Mouse (Mus musculus) c-Kit-positive CD71-positive TER-119-negative erythroid progenitor cells, embryonic 14.5 days (primary cell): ENCODE measurements at regions not wholly inside any gene's neighbourhood (a gene's known extent, or its start where the extent isn't known, plus 50 kb on each side); places are given as distances from the start of the nearest gene placed in this dataset.

Experiments used
- DNase-seq: peaks from one replicate; pipeline ENCODE4 v3.0.0-alpha.2; 2013; ENCODE audit warnings: low read depth

DNA sequence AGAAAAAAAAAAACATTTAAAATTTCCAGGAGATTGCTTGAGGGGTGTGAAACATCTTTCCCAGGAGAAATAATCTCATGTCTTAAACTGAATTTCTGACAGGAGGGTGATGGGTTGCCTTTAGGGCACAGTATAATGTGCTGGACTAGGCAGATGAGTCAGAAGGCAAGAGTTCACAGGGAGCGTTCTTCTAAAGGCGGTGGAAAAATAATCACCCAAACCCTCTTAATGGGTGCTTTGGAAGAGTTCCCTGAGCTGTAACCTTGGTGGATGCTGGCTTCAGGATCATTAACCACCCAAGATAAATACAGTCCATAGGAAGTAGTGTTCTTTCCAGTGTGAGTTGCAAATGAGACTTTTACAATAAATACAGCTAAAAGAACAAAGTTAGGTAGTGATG, 378.8 kb downstream of the Fam198b start:
- DNase-seq: no peak

DNA sequence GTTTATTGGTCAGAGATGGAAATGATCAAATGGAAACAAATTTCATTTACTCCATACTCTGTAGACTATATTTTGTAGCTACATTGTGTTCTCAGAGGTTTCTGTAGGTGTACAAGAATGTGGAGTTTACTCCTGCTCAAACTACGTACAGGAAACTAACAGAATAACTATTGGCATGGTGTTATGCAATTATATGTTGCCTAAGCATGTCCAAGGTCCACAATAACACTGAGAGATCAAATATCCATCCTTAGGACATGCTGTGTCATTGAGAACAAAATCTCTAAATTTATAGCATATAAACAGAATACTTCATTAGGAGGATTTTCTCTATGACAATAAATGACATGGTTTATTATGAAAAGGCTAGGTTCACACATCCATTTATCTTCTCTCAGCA, 400.3 kb downstream of the Fam198b start:
- no peak for DNase-seq

DNA sequence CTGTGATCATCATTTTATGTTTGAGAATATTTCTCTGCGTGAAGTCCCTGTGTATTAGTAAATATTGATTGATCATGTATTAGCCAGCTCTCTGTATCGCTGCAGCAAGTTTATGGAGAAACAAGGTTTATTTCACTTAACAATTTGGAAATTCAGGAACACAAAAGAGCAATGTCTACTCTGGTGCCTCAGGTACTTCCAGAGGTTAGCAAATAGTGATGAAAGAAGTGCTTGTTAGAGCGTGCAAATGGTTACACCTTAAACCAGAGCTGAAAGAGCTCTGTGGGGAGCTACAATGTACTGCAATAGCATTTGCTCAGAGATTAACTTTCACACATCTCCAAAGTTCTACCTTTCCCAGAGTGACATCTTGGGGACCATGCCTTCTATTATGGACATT, 400.9 kb downstream of the Fam198b start:
- DNase-seq: no peak

DNA sequence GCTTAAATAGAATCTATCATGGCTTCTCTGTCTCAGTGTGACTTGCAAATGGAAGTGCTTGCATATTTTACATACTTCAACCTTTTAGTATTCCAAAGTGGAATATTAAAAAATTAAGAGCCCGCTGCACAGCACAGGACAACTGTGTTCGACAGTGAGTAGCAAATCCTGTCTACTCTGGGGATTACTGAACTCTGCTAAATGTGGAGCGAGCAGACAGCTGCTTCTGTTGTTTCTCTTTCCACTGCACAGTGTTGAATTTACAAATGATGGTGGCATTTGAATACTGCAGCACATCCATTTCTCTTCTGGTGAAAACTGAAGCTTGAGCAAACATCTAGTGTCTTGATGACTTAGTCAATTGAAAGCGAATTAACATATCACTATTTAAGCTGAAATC, 409.2 kb downstream of the Fam198b start:
- no peak for DNase-seq

DNA sequence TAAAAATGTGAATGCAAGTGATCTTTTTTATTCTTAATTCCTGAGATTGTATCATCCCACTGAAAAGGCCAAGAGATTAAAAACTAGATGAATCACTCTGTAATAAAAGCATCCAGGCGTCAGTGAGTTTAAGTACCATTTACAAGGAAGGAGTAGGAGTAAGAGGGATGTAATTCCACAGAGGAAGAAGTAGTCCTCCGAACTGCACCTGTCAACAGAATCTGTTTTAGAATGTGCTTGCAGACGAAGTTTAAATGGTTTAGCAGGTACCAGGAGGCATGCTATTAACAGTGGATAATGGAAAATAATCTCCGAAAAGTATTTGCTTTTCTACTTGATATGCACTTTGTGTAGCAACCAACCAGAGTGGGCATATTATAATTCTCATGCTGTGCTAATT, 423.3 kb downstream of the Fam198b start:
- no peak for DNase-seq

DNA sequence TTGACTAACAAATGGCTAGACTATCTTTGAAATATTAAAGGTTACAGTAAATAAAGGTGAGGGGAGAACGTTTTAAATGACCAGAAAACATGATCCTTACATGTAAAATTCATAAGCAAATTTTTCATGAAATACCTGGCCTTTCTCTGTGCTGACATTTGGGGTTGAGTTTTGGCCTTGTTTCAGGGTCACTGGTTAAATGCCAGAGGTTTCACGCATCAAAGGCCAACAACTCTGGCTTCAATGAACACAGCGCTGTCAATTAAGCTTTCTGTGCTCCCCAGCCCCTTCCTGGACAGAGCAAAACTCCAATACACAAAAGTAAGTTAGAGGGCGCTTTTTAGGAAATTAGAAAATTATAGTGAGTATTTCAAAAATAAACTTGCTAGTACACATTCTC, 425.6 kb downstream of the Fam198b start:
- no peak for DNase-seq

DNA sequence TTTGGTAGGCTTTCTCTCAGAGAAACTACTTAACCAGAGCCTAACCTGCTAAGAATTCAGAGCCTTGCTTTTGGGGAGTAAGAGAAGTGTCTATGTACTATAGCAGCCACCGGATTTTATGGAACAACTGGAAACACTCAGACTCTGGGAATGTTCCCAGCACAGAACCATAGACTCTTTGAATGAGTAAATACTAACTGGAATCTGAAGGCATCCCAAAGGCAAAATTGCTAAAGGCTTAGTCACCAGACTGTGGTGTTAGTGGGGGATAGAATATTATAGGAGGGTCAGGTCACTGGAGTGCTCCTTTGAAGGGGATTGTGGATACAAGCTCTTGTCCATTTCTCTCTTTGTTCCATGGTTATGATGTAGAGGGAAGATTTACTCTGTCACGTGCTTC, 427.4 kb downstream of the Fam198b start:
- no peak for DNase-seq

DNA sequence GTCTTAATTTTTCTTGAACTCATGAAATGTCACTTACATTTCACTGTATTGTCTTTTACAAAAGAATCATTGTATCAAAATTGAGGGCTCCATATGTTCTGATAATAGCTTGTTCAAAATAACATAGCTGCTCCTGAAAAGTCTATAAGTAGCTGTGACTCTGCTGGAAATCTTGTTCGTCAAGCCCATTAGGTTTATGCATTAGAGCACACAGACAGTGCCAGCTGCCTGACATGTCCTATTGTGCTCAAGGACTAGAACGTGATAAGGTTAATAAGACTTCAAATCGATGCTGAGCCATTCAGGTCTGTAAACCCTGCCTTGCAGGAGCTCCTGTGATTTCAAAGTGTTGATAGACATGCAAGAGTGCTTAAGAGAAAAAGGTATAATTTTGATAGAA, 438.0 kb downstream of the Fam198b start:
- DNase-seq: no peak

DNA sequence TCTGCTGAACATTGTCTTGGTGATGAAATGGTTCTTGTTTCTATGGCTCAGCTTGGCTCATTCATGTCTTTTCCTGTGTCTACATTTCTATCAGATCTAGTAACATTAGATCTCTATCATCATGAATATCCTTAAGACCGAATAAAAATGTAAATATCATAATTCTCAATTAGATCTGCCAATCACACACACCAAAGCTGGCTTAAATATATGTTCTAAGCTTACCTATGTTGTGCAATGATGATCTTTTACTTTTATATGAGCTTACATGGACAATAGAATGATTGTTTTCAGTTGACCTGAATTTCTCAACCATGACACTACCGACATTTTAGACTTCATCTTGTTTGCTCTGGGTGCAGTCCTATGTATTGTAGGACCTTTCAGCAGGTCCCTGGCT, 440.4 kb downstream of the Fam198b start:
- no peak for DNase-seq

DNA sequence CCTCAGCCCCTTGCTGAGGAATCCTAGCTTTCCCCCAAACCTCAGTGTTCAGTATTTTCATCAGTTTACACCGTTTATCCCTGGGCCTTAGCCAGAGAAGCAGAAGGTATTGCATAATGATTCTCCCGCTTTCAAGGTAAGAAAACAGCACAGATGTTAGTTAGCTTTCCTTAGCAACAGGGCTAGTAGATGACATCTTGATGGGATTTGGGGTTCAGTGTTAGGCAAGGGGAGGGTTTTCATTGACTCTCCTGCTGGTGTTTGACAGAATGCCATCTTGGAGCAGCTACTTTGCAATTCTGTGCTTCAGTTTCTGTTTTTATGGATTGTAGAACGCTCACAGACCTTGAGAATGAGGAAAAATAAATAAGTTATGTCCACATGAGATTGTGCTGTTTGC, 447.4 kb downstream of the Fam198b start:
- DNase-seq: no peak

DNA sequence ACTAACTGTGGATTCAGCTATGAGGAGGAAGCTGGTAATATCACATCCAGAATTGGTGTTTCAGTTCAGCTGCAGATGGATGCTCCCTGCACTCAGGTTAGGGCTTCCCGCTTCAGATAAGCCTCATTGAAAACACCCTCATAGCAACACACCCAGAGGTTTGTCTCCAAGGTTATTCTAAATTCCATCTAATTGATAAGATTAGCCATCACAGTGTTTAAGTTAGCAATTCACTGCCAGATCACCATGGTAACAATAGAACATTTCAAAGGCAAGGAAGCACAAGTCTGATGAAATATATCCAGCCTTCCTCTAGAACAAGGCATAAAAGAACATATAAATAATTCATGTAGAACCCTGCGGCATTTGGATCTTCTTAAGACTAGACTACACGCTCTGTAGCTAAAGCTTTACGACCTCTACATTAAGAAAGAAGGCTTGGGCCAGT, 450.1 kb downstream of the Fam198b start:
- DNase-seq: no peak

DNA sequence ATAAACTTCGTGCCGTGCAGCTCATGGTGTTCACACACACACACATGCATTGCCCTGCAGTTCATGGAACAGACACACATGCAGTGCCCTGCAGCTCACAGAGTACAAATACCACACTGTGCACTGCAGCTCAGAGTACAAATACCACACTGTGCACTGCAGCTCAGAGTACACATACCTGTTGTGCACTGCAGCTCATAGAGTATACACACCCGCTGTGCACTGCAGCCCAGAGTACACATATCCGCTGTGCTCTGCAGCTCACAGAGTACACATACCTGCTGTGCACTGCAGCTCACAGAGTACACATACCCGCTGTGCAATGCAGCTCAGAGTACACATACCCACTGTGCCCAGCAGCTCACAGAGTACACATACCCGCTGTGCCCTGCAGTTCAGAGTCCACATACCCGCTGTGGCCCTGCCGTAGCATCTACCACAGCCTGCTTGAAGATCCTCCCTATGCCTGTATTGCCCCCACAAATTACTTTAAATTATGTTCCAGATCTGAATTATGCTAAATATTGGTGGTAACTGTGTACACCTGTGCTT, 451.9 kb downstream of the Fam198b start:
- no peak for DNase-seq

DNA sequence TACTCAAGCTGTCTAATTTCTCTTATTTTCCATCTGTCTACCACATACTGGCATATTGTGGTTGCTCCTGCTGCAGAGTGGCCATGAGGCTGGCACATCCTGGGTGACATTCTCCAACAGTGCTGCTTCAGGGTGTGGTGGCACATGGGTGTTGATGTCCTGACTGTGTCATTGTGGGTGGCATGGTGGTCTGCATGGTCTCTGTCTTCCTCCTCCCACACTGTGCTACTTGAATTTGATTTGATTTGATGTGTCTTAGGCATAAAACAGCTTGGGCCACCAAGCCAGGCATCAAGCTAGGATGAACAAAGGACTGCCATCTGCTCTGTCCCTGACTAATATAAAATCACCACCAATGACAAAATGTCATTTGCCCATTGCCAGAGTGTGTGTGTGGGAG, 434.7 kb downstream of the Gria2 start:
- DNase-seq: no peak

DNA sequence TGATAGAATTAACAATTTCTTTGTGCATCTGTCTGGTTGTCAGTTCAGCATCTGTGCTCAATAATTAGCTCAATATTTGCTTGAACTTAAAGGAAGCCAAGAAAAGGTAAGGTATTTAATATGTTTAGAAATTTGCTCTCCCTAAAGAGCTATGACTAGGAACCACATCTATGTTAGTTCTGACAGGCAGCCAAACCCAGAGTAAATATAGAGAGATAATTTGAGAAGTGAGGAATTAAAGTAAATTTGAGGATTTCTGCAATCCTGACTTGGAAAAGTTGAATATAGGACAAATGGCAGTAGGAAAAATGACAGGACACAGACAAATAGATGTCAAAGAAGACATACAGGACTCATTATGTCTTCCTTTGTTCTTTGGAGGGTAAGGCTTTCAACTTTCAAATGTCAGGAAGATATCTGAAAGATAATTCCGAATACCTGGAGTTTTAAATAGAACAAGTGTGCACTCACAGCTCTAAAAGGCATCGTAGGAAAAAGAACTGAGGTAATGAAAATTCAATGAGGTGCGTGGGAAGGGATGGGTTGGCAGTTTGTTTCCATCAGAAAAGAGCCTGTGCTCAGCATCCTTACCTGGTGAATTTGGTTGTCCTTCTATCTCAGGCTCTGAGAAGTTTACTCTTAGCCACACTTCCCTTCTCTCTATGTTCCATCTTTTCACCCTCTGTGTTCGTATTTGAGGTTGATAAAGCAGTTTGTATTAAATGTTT, 433.3 kb downstream of the Gria2 start:
- no peak for DNase-seq

DNA sequence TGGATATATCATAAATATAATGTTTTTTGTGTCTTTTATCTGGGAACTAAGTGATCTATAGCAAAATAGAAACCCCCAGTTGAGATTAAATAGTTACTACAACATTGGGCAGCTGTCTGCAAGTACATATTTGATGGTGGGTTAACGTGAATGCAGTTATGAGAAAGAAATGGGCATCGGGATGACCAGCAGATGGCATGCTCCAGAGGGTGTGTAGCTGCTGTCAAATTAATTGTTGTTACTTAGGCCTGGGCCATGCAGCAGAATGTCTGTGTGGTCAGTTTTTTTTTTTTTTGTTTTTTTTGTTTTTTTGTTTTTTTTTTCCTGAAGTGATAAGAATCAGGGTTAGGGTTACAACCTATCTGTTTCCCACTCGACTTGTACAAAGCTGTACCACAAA, 430.2 kb downstream of the Gria2 start:
- no peak for DNase-seq

DNA sequence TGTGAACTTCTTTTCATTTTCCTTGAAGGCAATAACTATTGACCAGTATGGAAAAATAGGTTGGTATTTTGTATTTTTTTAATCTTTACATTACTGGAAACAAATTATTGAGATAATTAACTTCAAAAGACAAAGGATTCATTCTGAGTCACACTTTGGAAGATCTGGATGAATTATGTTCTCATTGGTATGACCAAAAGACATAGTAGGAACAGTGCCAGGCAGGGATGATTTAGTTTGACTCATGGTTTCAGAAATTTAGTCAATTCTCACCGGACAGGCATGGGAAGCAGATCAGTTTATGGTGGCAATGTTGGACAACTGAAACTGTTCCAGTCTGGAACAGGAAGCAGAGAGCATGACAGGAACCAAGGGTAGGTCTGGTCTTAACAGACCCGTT, 416.6 kb downstream of the Gria2 start:
- DNase-seq: no peak

DNA sequence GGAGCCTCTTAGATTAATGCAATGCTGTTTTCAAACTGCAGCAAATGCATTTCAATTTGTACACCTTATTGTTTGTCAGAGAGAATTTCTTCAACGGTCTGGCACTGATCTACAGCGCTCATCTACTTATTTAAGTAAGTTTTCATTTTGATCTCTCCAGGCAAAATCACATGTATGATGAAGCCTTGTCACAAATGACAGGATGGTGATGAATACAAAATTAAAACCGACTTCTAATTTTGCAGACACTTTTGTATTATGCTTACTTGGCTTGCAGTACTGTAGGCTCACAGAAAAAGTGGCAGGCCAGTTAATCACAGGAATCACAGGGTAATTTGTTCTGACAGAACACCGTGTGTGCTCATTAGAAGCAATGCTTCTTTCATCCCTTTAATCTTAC, 406.4 kb downstream of the Gria2 start:
- DNase-seq: no peak

DNA sequence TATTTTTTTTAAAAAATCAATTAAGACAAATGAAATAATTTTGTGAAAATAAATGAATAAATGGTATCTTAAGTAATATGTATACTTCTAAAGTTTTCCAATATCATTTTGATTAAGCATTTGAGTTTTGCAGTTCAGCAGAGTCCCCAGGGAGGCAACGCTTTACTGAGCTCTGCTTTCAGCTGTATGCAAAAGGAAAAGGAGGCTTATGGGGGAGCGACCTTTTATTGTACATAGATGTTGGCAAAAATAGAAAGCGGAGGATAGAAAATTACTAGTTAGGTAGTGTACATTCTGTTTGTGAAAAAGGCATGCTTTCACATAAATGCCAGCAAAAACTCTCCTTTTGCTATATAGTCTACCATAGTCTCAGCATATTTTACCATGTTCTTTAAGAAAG, 382.2 kb downstream of the Gria2 start:
- no peak for DNase-seq

DNA sequence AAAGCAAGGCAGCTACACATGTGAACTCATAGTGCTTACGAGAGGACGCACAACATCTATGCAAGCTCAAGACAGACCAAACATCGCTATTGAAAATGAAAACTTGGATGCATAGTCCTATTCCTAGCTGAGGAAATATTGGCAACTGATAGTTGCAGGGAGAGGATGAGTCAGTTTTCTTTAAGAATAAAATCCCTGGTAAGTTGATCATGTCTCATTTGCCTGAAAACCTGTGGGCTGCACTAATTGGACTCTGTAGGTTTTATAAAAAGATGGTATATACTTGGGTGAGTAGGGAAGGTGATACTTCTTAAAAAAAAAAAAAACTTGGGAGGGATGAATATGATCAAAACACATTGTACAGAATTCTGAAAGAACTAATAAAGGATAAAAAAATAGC, 381.2 kb downstream of the Gria2 start:
- no peak for DNase-seq

DNA sequence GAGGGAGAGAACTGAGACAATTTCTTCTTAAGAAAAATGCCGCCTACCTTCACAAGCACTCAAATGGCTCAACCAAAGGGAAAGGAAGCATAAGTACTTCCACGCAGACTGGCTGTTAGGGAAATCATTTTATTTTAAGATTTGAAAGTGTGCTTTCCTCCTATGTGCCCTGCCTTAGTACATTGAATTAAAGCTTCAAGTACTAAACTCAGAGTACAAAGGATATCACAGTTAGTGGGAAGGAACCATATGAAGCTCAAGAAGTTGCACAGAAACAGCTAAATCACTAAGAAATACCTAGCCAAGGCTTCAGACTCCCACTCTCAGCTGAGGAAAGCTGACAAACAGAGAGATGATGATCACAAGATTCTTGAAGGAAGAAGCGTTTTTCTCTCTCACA, 380.5 kb downstream of the Gria2 start:
- no peak for DNase-seq

DNA sequence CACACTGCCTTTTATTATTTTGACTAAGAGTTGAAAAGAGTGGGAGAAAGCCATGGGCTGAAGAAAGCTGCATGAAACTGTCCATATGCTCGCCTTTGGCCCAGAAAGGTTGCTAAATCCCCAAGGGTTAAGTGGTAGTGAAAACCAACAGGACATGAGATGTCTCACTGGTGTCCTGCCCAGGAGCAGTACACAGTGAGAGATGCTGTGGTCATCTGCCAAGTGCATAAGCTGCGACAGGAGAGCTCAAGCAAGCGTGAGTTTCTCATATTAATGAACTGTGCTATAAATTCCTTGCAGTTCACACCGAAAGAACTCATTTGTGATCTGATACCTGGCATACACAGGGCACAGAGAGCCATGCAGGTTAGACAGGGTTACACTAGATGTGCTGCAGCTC, 380.0 kb downstream of the Gria2 start:
- DNase-seq: no peak
